Mouse (Mus musculus) heart, embryonic 14.5 days (tissue): ENCODE data around the gene Zfp296. TPM values are rescaled to one million over a fixed set of nuclear protein-coding genes. Genes with fewer than 3 reads are reported as not detected.
A peak's percentile ranks its signal among the peaks of the same experiment; 100 is the strongest.
"Not testable (repeated sequence)": the region's sequence is repeated elsewhere in the genome, so short reads cannot be mapped to it uniquely, and the experiment has no call there.

Experiments
- ATAC-seq: fragments of 200-750 bp; cut with Nextera tagmentation; 2 replicates; pipeline ENCODE4 v1.8.0; 2017; ENCODE audit warnings: low read depth, moderate TSS enrichment; ENCODE audit not compliant: insufficient number of reproducible peaks, insufficient read depth, low FRiP score
- H3K27ac ChIP-seq, 2 experiments: fragments of 200-500 bp in 1 of 2; fragments of 300-500 bp in 1 of 2; sonication (generic) in 1 of 2; replicated peaks in 1 of 2; 2 replicates each; pipeline ENCODE4 v1.5.1; 2012 to 2014; ENCODE audit warnings: low read depth in 2 of 2, low read length in 2 of 2, control low read depth in 1 of 2, mild to moderate bottlenecking in 1 of 2, mixed read lengths in 1 of 2; ENCODE audit not compliant: control insufficient read depth in 1 of 2, insufficient read depth in 1 of 2
- H3K27me3 ChIP-seq: fragments of 300-500 bp; sonication (generic); 2 replicates; pipeline ENCODE4 v1.6.1; 2014; ENCODE audit warnings: mild to moderate bottlenecking, low read length, control low read depth; ENCODE audit not compliant: control insufficient read depth, insufficient read depth
- H3K36me3 ChIP-seq: fragments of 300-500 bp; sonication (generic); 2 replicates; pipeline ENCODE4 v1.6.1; 2014; ENCODE audit warnings: mild to moderate bottlenecking, control low read depth, low read length, mixed read lengths; ENCODE audit not compliant: control insufficient read depth, insufficient read depth
- H3K4me1 ChIP-seq, 2 experiments: fragments of 200-500 bp in 1 of 2; fragments of 300-500 bp in 1 of 2; sonication (generic) in 1 of 2; 2 replicates each; pipeline ENCODE4 v1.6.1; 2012 to 2014; ENCODE audit warnings: low read length in 2 of 2, control low read depth in 1 of 2, mixed read lengths in 1 of 2; ENCODE audit not compliant: control insufficient read depth in 2 of 2, insufficient read depth in 2 of 2
- H3K4me2 ChIP-seq: fragments of 300-500 bp; sonication (generic); 2 replicates; pipeline ENCODE4 v1.6.1; 2014; ENCODE audit warnings: mild to moderate bottlenecking, low read length
- H3K4me3 ChIP-seq, 2 experiments: fragments of 200-500 bp in 1 of 2; fragments of 300-500 bp in 1 of 2; sonication (generic) in 1 of 2; 2 replicates each; pipeline ENCODE4 v1.5.1; 2012 to 2014; ENCODE audit warnings: low read length in 2 of 2, mild to moderate bottlenecking in 2 of 2, control low read depth in 1 of 2, low read depth in 1 of 2, moderate library complexity in 1 of 2; ENCODE audit not compliant: control insufficient read depth in 1 of 2, insufficient read depth in 1 of 2
- H3K9ac ChIP-seq: fragments of 300-500 bp; sonication (generic); 2 replicates; pipeline ENCODE4 v1.6.1; 2014; ENCODE audit warnings: mild to moderate bottlenecking, low read length
- H3K9me3 ChIP-seq: fragments of 300-500 bp; sonication (generic); 2 replicates; pipeline ENCODE4 v1.6.1; 2016; ENCODE audit warnings: low read length, control low read depth; ENCODE audit not compliant: control insufficient read depth
- WGBS: fragments of 180-500 bp; shearing (Covaris S2); extraction: QIAGEN DNeasy Blood & Tissue Kit; methylation state at CpG from one replicate; pipeline ENCODE4 v1.1.7; 2014; 5-methylcytosine and 5-hydroxymethylcytosine counted together
- polyA plus RNA-seq: library from polyadenylated mRNA; unstranded; fragments of >200 nt; fragmentation: Nextera tagmentation; extraction: Ambion mirVana; gene quantifications from 2 replicates; pipeline ENCODE4 v1.2.1, GENCODE M21; 2014

Gene Zfp296
- polyA plus RNA-seq, 1 experiment from 2014 or later = 0.38 TPM

DNA sequence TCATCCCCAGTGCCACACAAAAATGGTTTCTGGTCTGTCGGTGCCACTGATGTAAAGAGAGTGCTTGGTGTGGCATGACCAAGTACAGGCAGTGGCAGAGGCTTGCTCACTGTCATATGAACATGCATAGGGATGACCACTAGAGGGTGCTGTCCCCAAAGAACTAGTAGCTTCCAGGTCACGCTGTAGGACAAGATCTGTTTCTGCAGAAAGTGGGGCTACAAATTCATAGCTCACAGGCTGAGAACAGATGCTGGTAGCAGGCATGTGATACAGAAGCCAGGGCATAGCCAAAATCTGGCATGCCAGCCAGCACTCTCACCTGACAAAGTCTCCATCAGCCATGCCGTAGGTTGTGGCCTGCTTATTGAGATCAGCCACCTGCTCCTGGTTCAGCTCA lies 12.8 kb downstream of the Zfp296 start:
- no peak overlapping the region for H3K9ac ChIP-seq
- H3K4me3 ChIP-seq = no peak overlapping the region
- peaks cover 5 to 8% of the 10 kb centered on the region in 2 experiments; a peak in 2 of 4 replicates for H3K4me1 ChIP-seq
- H3K4me2 ChIP-seq = no peak overlapping the region
- 55% methylated on average over 3 of the region's 3 CpGs for WGBS
- no peaks in the 10 kb centered on the region for H3K27me3 ChIP-seq
- peak; percentile 35; the same call in 1 of the 2 replicates for ATAC-seq
- no peak overlapping the region for H3K27ac ChIP-seq
- peaks cover 98% of the 10 kb centered on the region for H3K36me3 ChIP-seq
- no peaks in the 10 kb centered on the region for H3K9me3 ChIP-seq

DNA sequence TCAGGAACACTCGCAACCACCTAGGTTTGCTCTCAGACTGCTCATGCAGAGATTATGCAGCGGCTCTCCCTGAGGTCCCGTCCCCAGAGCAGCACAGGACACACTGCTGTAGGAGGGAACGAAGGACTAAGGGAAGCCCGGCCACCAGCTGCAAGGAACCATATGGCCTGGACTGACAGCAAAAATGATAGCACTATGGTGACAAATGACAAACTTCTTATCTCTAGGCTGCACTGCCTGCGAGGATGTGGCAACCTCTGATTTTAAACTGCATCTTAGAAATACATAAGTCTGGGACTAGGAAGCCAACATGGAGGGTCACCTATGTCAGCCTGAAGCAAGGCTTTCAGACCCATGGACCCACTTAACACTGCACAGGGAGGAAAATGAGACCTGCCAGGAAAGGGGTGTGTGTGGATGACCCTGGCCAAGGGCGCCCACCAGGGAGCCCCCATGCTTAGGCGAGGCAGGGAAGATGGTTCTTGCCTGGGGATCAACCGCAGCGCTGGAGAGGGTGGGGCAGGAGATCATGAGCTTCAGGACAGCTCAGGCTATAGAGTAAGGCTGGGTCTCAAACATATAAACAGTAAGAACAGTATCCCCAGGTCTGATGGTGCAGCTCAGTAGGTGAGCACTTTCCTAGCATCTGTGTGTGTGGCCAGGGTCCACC lies 16.1 kb downstream of the Zfp296 start:
- Histone ChIP-seq H3K4me1 (no peaks in the 10 kb centered on the region), H3K36me3 (peaks cover 96% of the 10 kb centered on the region), H3K27me3 (no peaks in the 10 kb centered on the region), H3K9ac (no peak overlapping the region), H3K4me3 (no peak overlapping the region), H3K27ac (no peak overlapping the region), H3K9me3 (no peaks in the 10 kb centered on the region), H3K4me2 (no peak overlapping the region)
- no peak for ATAC-seq
- 74% methylated on average over 10 of the region's 10 CpGs for WGBS

DNA sequence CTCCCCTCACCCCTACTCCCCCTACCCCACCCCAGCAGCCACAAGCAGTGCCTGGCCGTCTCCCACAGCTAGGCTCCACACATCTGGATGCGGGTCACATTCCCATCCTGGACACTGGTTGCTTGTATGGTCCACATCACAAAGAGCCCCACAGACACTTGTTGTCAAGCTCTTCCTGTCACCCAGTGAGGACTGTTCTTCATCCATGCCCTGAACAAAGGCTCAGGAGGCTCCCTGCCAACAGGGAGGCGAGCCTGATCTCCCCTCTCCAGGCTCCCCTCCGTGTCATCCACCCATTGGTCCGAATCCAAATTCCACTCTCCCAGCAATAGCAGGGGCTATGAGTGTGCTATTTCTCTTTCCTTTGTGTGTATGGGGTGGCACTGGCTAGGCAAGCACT lies 23.5 kb downstream of the Zfp296 start:
- Histone ChIP-seq H3K27ac (no peak overlapping the region), H3K27me3 (no peaks in the 10 kb centered on the region), H3K4me1 (peaks cover 6 to 21% of the 10 kb centered on the region in 2 experiments), H3K4me2 (no peak overlapping the region), H3K4me3 (no peak overlapping the region), H3K36me3 (peaks cover 70% of the 10 kb centered on the region), H3K9ac (no peak overlapping the region), H3K9me3 (no peaks in the 10 kb centered on the region)
- ATAC-seq = no peak
- WGBS = 66% methylated on average over 5 of the region's 5 CpGs

DNA sequence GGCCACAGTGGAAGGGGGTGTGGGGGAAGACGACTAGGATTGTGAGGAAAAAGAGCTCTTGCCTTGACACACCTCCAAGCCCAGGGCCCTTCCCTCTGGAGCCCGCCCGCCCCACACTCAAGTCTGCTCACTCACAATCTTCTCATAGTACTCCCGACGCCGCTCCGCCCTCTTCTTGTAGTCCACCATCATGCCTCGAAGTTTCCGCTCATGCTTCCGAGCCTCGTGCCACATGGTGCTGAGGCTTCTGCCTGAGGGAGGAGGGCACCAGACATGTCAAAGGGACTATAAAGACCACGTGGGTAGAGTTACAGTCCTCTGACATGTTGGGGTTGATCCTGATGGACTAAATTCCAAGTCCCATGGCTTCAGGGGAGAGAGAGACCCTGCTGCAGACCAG lies 26.0 kb downstream of the Zfp296 start:
- no peaks in the 10 kb centered on the region for H3K27me3 ChIP-seq
- H3K4me3 ChIP-seq = peak overlapping the region in 1 of 2 experiments; percentile 93; a peak in 2 of 4 replicates
- no peak overlapping the region for H3K27ac ChIP-seq
- peak overlapping the region; percentile 95 for H3K9ac ChIP-seq
- H3K9me3 ChIP-seq = no peaks in the 10 kb centered on the region
- peak overlapping the region; percentile 94 for H3K4me2 ChIP-seq
- H3K4me1 ChIP-seq = peaks cover 6 to 21% of the 10 kb centered on the region in 2 experiments
- no peak for ATAC-seq
- H3K36me3 ChIP-seq = peaks cover 48% of the 10 kb centered on the region
- 68% methylated on average over 12 of the region's 12 CpGs for WGBS

DNA sequence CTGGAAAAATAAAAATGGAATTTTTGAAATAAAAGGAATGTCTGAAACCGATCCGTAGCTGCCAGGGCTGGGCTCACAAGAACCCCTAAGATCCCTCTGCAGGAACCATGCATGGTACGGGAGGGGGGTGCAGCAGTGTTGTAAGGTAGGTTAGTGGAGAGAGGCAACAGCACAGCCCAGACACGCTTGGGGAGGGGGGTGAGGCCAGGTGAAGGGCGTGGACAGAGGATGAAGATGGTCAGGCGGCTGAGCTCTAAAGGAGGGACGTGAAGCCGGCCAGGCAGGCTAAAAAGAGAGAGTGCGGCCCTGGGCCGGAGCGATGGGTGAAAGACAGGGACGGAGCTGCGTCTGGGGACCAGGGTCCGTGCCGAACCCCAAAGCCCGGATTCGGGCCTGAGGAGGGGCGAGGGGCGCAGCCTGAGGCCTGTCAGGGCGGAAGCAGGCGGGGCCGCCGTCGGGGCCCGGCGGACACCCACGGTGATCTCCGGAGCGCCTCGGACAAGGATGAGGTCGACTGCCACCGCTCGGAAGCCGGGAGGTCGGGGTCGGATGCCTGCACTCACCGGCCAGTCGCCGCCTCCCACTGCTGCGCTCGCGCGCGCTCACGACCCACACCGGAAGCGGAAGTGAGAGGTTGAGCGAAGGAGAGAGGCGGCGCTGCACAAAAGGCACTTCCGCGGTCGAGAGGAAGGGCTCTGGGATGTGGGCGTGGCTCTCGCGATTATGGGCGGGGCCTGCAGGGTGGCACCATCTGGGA lies 26.9 kb downstream of the Zfp296 start, which contains the start of gene Clasrp:
TSS of gene Clasrp (minus strand) at position 638 of the 757 bp plus-strand sequence.
- ATAC-seq = peak; percentile 87
- peak within 1 kb of the TSS; percentile 91 to 93 for H3K4me3 ChIP-seq
- peak within 1 kb of the TSS; percentile 95 for H3K9ac ChIP-seq
- peak within 1 kb of the TSS; percentile 94 for H3K4me2 ChIP-seq
- H3K4me1 ChIP-seq = peaks cover 6 to 21% of the 10 kb centered on the region in 2 experiments
- no peaks in the 10 kb centered on the region for H3K27me3 ChIP-seq
- under 1% methylated on average over 56 of the region's 57 CpGs for WGBS
- peaks cover 38% of the 10 kb centered on the region for H3K36me3 ChIP-seq
- no peaks in the 10 kb centered on the region for H3K9me3 ChIP-seq
- peak within 1 kb of the TSS; percentile 32 to 69 for H3K27ac ChIP-seq

DNA sequence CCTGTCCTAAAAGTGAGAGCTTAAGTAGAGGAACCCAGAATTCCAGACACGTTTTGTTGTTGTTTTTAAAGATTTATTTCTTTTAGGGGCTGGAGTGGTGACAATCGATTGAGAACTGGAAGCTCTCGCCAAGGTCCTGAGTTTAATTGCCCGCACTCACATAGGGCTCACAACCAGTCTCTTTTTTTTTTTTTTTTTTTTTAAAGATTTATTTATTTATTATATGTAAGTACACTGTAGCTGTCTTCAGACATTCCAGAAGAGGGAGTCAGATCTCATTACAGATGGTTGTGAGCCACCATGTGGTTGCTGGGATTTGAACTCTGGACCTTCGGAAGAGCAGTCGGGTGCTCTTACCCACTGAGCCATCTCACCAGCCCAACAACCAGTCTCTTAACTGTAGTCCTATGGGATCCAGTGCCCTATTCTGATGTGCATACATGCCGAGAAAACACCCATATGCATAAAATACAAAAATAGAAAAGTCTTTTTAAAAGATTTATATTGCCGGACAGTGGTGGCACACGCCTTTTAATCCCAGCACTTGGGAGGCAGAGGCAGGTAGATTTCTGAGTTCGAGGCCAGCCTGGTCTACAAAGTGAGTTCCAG lies 27.6 kb downstream of the Zfp296 start:
- H3K9ac ChIP-seq, ATAC-seq, H3K27me3 ChIP-seq, H3K9me3 ChIP-seq, H3K27ac ChIP-seq: not testable (repeated sequence)
- peak overlapping the region; percentile 91 to 93 for H3K4me3 ChIP-seq
- peak overlapping the region; percentile 94 for H3K4me2 ChIP-seq
- H3K36me3 ChIP-seq = peaks cover 32% of the 10 kb centered on the region
- H3K4me1 ChIP-seq = peaks cover 6 to 21% of the 10 kb centered on the region in 2 experiments
- 60% methylated on average over 10 of the region's 10 CpGs for WGBS

DNA sequence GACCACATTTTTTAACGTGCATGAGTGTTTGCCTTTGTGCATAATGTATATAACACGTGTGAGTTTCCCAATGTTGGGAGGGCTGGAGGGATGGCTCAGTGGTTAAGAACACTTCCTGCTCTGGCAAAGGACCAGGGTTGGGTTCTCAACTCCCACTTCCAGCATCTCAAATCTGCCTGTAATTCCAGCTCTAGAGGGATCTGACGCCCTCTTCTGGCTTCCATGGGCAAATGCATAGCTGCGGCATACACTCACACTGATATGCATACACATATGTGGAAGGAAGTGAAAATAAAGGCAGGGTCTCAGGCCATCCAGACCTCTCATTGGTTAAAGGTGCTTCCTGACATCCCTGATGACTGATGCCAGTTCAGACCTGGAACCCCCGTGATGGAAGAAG lies 30.2 kb downstream of the Zfp296 start:
- no peak for ATAC-seq
- WGBS = 79% methylated on average over 5 of the region's 5 CpGs

More for the DNA sequence above, 30.2 kb downstream of the Zfp296 start:
- H3K4me2 ChIP-seq = no peak overlapping the region
- peaks cover 13% of the 10 kb centered on the region for H3K36me3 ChIP-seq
- no peak overlapping the region for H3K4me3 ChIP-seq
- no peaks in the 10 kb centered on the region for H3K27me3 ChIP-seq
- no peak overlapping the region for H3K9ac ChIP-seq
- H3K27ac ChIP-seq = no peak overlapping the region
- no peaks in the 10 kb centered on the region for H3K9me3 ChIP-seq
- peaks cover 3 to 15% of the 10 kb centered on the region in 2 experiments for H3K4me1 ChIP-seq
